Mouse (Mus musculus) small intestine, adult 2 months (tissue): Measurements from ENCODE around the gene H2-DMb1.

Source experiments
- CTCF ChIP-seq: fragments of 200-500 bp; IDR thresholded peaks from 2 replicates; pipeline ENCODE4 v1.5.1; 2012; ENCODE audit warnings: low read depth, mild to moderate bottlenecking, control low read depth, inconsistent platforms, low read length, moderate library complexity, mixed read lengths; ENCODE audit not compliant: insufficient replicate concordance, insufficient read length; ENCODE audit errors: extremely low read depth
- POLR2A ChIP-seq: fragments of 200-500 bp; IDR thresholded peaks from 2 replicates; pipeline ENCODE4 v1.6.1; 2012; ENCODE audit warnings: low read depth, mild to moderate bottlenecking, control low read depth, inconsistent platforms, low read length, moderate library complexity

GRCm38 (mm10) chr17:34200772-34201505 is 48.1 kb downstream of the H2-DMb1 start:
- TF ChIP-seq CTCF, result no peak
- no peak for TF ChIP-seq POLR2A
